Mouse (Mus musculus) cortical plate, adult 2 months (tissue): ENCODE results near the gene Ddi2. TPM values are rescaled to one million over a fixed set of nuclear protein-coding genes. Genes with fewer than 3 reads are reported as not detected.

Experiments used
- H3K27ac ChIP-seq: fragments of 200-500 bp; 2 replicates; pipeline ENCODE4 v1.5.1; 2012; ENCODE audit warnings: low read length, control low read depth, inconsistent platforms; ENCODE audit not compliant: insufficient read depth
- H3K4me1 ChIP-seq: fragments of 200-500 bp; 2 replicates; pipeline ENCODE4 v1.6.1; 2011; ENCODE audit warnings: low read length; ENCODE audit not compliant: control insufficient read depth, insufficient read depth
- H3K4me3 ChIP-seq: fragments of 200-500 bp; 2 replicates; pipeline ENCODE4 v1.5.1; 2011; ENCODE audit warnings: mild to moderate bottlenecking, low read length, control low read depth; ENCODE audit not compliant: insufficient read depth
- CTCF ChIP-seq: fragments of 200-500 bp; IDR thresholded peaks from 2 replicates; pipeline ENCODE4 v1.5.1; 2011; ENCODE audit warnings: mild to moderate bottlenecking, control low read depth, low read length; ENCODE audit not compliant: insufficient read depth; ENCODE audit errors: extremely low read depth
- POLR2A ChIP-seq: fragments of 200-500 bp; IDR thresholded peaks from 2 replicates; pipeline ENCODE4 v1.6.1; 2011; ENCODE audit warnings: mild to moderate bottlenecking, low read length, control low read depth; ENCODE audit not compliant: insufficient read depth; ENCODE audit errors: extremely low read depth
- polyA plus RNA-seq: library from polyadenylated mRNA; depleted of rRNA; stranded (reverse); fragments of >200 nt; gene quantifications from 2 replicates; pipeline ENCODE4 v1.2.3, GENCODE M21; 2012

Gene Ddi2
- polyA plus RNA-seq, 1 experiment = 20.7 TPM

- Histone ChIP-seq H3K4me1 (peaks cover 3% of the 10 kb centered on the region; the same call in 1 of the 2 replicates), H3K4me3 (no peak overlapping the region), H3K27ac (no peak overlapping the region)
- no peak for TF ChIP-seq CTCF
- no peak for TF ChIP-seq POLR2A
These were observed 6.0 kb upstream of the Ddi2 start for GRCm38 (mm10) chr4:141729266-141729665.

DNA sequence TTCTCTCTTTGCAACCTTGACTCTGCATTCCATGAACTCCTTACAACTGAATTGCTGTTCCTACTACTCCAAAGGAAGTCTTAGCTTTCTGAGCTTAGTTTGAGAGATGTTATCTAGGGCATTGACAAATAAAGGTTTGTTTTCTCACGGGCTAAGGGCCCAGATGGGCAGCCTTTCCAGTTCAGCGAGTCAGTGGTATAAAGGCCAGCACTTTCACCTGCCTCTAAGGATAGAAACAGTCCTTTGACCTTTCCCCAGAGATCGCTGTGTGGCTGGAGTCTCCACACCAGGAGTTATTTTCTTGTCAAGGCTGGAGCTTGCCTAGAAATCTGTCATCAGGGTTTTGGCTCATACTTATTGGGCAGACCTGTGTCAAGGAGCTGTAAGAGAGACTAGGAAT lies 2.5 kb upstream of the Ddi2 start:
- H3K4me3 ChIP-seq = no peak overlapping the region

DNA sequence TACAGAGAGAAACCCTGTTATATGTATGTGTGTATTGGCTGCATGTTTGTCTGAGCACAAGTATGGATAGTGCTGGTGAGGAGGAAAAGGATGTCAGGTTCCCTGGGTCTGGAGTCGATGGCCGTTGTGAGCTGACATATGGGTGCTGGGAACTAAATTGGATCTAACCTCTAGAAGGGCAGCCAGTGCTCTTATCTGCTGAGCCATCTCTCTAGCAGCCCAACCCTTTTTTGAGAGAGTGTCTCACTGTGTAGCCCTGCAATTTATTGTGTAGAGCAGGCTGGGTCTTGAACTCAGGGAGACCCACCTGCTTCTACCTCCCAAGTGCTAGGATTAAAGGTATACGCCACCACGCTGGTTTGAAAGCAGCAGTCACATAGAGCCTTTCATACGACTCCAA lies 2.1 kb upstream of the Ddi2 start:
- TF ChIP-seq CTCF = no peak
- no peak for TF ChIP-seq POLR2A
- no peak overlapping the region for H3K4me3 ChIP-seq

More for the DNA sequence above, 2.5 kb upstream of the Ddi2 start:
- Histone ChIP-seq H3K4me1 (peaks cover 8% of the 10 kb centered on the region; the same call in 1 of the 2 replicates), H3K27ac (no peak overlapping the region)
- TF ChIP-seq POLR2A (no peak), CTCF (no peak)

GRCm38 (mm10) chr4:141724594-141724993 lies 1.4 kb upstream of the Ddi2 start:
- H3K27ac ChIP-seq = no peak overlapping the region
- no peak overlapping the region for H3K4me3 ChIP-seq
- no peak for TF ChIP-seq POLR2A
- TF ChIP-seq CTCF = no peak
- peaks cover 6% of the 10 kb centered on the region; the same call in 1 of the 2 replicates for H3K4me1 ChIP-seq

More for the DNA sequence above, 2.1 kb upstream of the Ddi2 start:
- no peak overlapping the region for H3K27ac ChIP-seq
- peaks cover 9% of the 10 kb centered on the region; the same call in 1 of the 2 replicates for H3K4me1 ChIP-seq

DNA sequence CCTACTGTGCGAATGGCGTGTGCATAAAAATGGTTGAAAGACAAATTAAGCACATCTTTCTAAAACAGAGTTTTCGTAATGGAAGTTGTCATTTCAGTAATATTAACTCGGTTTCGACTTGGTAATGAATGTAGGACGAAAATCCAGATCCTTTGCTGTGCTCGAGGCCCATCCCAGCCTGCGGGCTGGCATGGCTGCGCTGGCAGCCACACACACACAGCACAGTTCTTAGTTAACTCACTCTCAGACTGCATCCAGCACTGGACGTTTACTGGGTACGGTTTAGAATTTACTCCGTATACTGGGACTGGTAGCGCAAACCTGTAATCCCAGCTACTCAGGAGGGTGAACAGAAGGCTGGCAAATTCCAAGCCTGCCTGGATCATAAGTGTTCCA lies 452 bp upstream of the Ddi2 start:
- peak overlapping the region; percentile 59 for H3K4me3 ChIP-seq
- H3K4me1 ChIP-seq = peaks cover 8% of the 10 kb centered on the region; the same call in 1 of the 2 replicates
- H3K27ac ChIP-seq = no peak overlapping the region
- TF ChIP-seq CTCF (no peak), POLR2A (no peak)

DNA sequence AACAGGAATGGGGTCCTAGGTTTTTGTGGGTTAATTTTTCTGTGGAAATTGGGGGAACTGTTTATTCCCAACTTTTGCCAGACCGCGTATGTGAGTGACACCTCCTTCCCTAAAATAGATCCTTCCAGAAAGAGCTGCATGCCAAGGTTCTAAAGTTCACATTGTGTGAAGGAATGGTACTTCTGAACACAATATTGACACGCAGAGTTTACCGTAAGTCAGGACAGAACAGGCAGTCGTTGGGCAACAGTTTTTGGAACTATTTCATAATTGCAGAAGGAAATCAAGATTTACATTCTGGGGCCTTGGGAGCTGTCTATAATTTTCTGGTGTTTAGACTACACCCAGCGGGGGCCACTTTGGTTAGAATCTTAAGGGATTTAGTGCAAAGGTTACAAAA lies 1.3 kb downstream of the Ddi2 start:
- Histone ChIP-seq H3K4me1 (peaks cover 8% of the 10 kb centered on the region; the same call in 1 of the 2 replicates), H3K4me3 (peak overlapping the region; percentile 59), H3K27ac (no peak overlapping the region)
- no peak for TF ChIP-seq POLR2A
- TF ChIP-seq CTCF = no peak

GRCm38 (mm10) chr4:141720761-141721523 lies 2.3 kb downstream of the Ddi2 start:
- TF ChIP-seq CTCF (no peak), POLR2A (no peak)
- Histone ChIP-seq H3K4me3 (peak overlapping the region; percentile 10; the same call in 1 of the 2 replicates), H3K27ac (no peak overlapping the region), H3K4me1 (peaks cover 8% of the 10 kb centered on the region; the same call in 1 of the 2 replicates)

DNA sequence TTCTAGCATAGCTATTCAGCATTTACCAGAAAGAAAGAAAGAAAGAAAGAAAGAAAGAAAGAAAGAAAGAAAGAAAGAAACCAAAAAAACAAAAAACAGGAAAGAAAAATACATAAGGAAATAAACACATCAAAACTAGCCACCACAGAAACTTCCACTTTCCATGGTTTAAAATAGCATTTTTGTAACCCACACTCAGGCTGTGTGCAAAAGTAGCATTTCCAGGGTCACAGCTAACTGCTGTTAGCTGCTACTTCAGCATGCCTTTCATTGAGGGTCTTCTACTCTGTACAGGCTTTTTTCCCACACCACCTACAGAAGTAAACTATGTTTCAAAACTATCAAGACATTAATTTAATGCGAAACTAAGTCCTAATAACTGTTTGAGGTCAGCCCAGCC lies 3.9 kb downstream of the Ddi2 start:
- Histone ChIP-seq H3K4me1 (peaks cover 12% of the 10 kb centered on the region), H3K27ac (no peak overlapping the region)
- TF ChIP-seq CTCF (no peak), POLR2A (no peak)

GRCm38 (mm10) chr4:141717633-141718032 lies 5.6 kb downstream of the Ddi2 start:
- Histone ChIP-seq H3K4me1 (peaks cover 9% of the 10 kb centered on the region), H3K4me3 (no peak overlapping the region), H3K27ac (no peak overlapping the region)
- no peak for TF ChIP-seq POLR2A
- TF ChIP-seq CTCF = no peak

More for the DNA sequence above, 3.9 kb downstream of the Ddi2 start:
- no peak overlapping the region for H3K4me3 ChIP-seq

DNA sequence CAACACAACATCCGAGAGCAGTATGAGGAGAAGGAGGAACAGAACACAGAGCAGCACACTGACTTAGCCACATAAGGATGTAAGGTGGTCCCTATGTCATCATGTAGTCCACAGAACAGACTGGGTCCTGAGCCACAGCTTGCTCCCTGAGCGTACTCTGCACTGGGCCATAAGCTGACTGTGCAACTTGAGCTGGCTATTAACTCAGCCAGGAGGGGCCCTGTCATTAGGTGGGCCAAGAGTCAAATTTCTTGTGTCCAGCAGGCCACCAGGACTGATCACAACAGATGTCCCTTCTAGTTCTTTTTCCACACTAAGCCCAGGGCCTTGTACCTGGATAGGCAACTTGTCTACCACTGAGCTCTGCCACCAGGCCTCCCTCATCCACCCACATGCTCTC lies 8.2 kb downstream of the Ddi2 start:
- Histone ChIP-seq H3K27ac (no peak overlapping the region), H3K4me1 (peaks cover 6% of the 10 kb centered on the region), H3K4me3 (no peak overlapping the region)
- TF ChIP-seq CTCF (no peak), POLR2A (no peak)
